26 mouse cellular contexts compared by ENCODE assay signal in the genomic region with DNA sequence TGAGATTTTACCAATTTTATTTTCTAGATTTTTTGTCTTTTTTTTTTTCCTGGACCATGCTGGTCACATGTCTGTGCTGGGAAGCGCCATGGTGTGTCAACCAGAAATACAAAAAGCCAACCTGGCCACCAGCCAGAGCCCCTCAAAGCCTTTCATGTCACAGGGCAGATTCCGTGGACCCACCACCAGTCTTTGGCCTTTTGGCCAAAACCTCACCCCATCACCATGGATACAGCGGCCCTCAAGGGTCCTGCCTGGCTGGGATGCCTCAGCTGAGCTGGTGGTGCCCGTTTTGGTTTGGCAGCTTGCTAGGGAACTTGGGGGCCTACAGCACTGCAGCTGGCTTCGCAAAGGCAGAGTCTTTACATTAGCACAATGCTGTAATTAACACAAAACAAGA. TPM values are rescaled to one million over a fixed set of nuclear protein-coding genes. Genes with fewer than 3 reads are reported as not detected.
DNase-seq lines count a peak whose midpoint lies in the region; ATAC-seq and TF ChIP-seq lines count a peak whose summit lies in the region.
"Had no signal": no experiment of that assay in that cellular context is flagged by ENCODE, and none has a peak within 500 bp of the region (broad histone marks: within the 10 kb centered on the region; RNA-seq: fewer than 3 reads in every experiment).

No protein-coding gene starts in this region.

- no peaks in the 10 kb centered on the region for H3K27me3 ChIP-seq in kidney, adult 2 months (replicated peaks; ENCODE audit: control insufficient read depth, insufficient read depth, low read length)
- H3K27me3 ChIP-seq in forebrain, embryonic 16.5 days (replicated peaks; ENCODE audit: control insufficient read depth, insufficient read depth, low read length), result no peaks in the 10 kb centered on the region
- H3K27me3 ChIP-seq: limb, embryonic 12.5 days; liver, embryonic 15.5 days; Patski; stomach, embryonic 15.5 days had no signal

- WGBS in kidney, adult 2 months, result 71% methylated on average over 5 of the region's 5 CpGs
- WGBS in forebrain, embryonic 16.5 days, result 31% methylated on average over 5 of the region's 5 CpGs

- H3K27ac ChIP-seq in kidney, adult 2 months (ENCODE audit: insufficient read depth, low read depth, low read length), result no peak overlapping the region
- no peak overlapping the region for H3K27ac ChIP-seq in forebrain, embryonic 16.5 days (ENCODE audit: low read length)
- H3K27ac ChIP-seq: embryonic facial prominence, embryonic 10.5 days; kidney, postnatal 0 days; left cerebral cortex, adult 2 months; liver, embryonic 15.5 days; stomach, embryonic 15.5 days had no signal

- no peak overlapping the region for H3K4me2 ChIP-seq in forebrain, embryonic 16.5 days (ENCODE audit: low read length)
- H3K4me2 ChIP-seq: heart, embryonic 11.5 days; limb, embryonic 12.5 days; liver, embryonic 15.5 days; stomach, embryonic 15.5 days had no signal

- peak; percentile 9 for TF ChIP-seq POLR2A in kidney, adult 2 months (IDR thresholded peaks at IDR 0.05; ENCODE audit: low read depth, low read length)

- H3K4me3 ChIP-seq in kidney, adult 2 months (ENCODE audit: insufficient read depth, low read depth, low read length), result no peak overlapping the region
- no peak overlapping the region for H3K4me3 ChIP-seq in forebrain, embryonic 16.5 days (replicated peaks; ENCODE audit: low read length)
- H3K4me3 ChIP-seq: embryonic facial prominence, embryonic 10.5 days; left cerebral cortex, adult 2 months; limb, embryonic 12.5 days; liver, embryonic 15.5 days; megakaryocyte, embryonic 14.5 days; stomach, embryonic 15.5 days had no signal

- no peaks in the 10 kb centered on the region for H3K36me3 ChIP-seq in kidney, adult 2 months (ENCODE audit: control insufficient read depth, insufficient read depth, low read length)
- 0 out of 2 replicates have a peak, but pooled peaks cover 2% of the 10 kb centered on the region for H3K36me3 ChIP-seq in forebrain, embryonic 16.5 days (ENCODE audit: control insufficient read depth, insufficient read depth)
- H3K36me3 ChIP-seq: stomach, embryonic 15.5 days had no signal

- no peak overlapping the region for H3K9ac ChIP-seq in forebrain, embryonic 16.5 days (replicated peaks; ENCODE audit: low read depth, low read length)
- H3K9ac ChIP-seq: limb, embryonic 12.5 days; liver, embryonic 15.5 days; stomach, embryonic 15.5 days had no signal

- H3K9me3 ChIP-seq in forebrain, embryonic 16.5 days (ENCODE audit: control insufficient read depth, low read length), result no peaks in the 10 kb centered on the region
- H3K9me3 ChIP-seq: embryonic facial prominence, embryonic 10.5 days; limb, embryonic 12.5 days; liver, embryonic 15.5 days; megakaryocyte, embryonic 14.5 days; stomach, embryonic 15.5 days had no signal

- DNase-seq in cerebellum, postnatal 10 days, result peak; percentile 61 to 73
- DNase-seq in kidney, adult 2 months, result no peak
- DNase-seq in kidney, postnatal 10 days, result no peak
- peak; percentile 63 for DNase-seq in 3134 (ENCODE audit: extremely low read depth, insufficient read length, low spot score)
- no peak for DNase-seq in yolk sac, embryonic 10.5 days (ENCODE audit: low spot score)
- DNase-seq: adrenal gland, postnatal 25 days; gastrocnemius, postnatal 14 days; lung, postnatal 10 days; spleen, adult 18-20 months; thymus, adult 2 months had no signal

- H3K4me1 ChIP-seq in kidney, adult 2 months (ENCODE audit: control insufficient read depth, insufficient read depth, low read length), result peaks cover 19% of the 10 kb centered on the region
- H3K4me1 ChIP-seq in forebrain, embryonic 16.5 days (replicated peaks; ENCODE audit: control insufficient read depth, insufficient read depth, low read length), result 0 out of 2 replicates have a peak, but pooled peaks cover 3% of the 10 kb centered on the region
- H3K4me1 ChIP-seq: stomach, embryonic 15.5 days had no signal

- no peak for TF ChIP-seq CTCF in kidney, adult 2 months (conservative IDR thresholded peaks at IDR 0.05; ENCODE audit: insufficient read depth, insufficient read length, low read depth, low read length)

- ATAC-seq in cerebellum, adult (ENCODE audit: insufficient number of reproducible peaks, low FRiP score, low TSS enrichment), result no peak
- ATAC-seq in forebrain, embryonic 16.5 days, result 0 out of 2 replicates have a peak, but pooled peaks have one; percentile 32
- no peak for ATAC-seq in monocyte, adult 5-6 weeks (replicated peaks; ENCODE audit: insufficient number of reproducible peaks, low FRiP score, low TSS enrichment, poor library complexity, severe bottlenecking)
- ATAC-seq: activated CD4-positive, CD25-positive, alpha-beta regulatory T cell, adult 4 months; intestine, embryonic 16.5 days; Patski had no signal

RNA-seq across cellular contexts. Expression of a gene that starts 9.8 kb away (rescaled TPM):
- 137 and 139 TPM in 2 replicates for polyA plus RNA-seq in kidney, adult 2 months (2012; rRNA removed)
- 31.4 and 40.7 TPM in 2 replicates for polyA plus RNA-seq in forebrain, embryonic 16.5 days (2015; fragmentation: Nextera tagmentation; extraction: Ambion mirVana)
- 1.1 to 5.5 TPM (median 1.7 TPM) in 3 replicates for total RNA-seq in monocyte, adult 5-6 weeks (2017)

RNA-seq across cellular contexts. Expression of a gene that starts 15.0 kb away (rescaled TPM):
- 19.0 and 19.8 TPM in 2 replicates for polyA plus RNA-seq in kidney, adult 2 months (2012; rRNA removed)
- 36.7 and 42.8 TPM in 2 replicates for polyA plus RNA-seq in forebrain, embryonic 16.5 days (2015; fragmentation: Nextera tagmentation; extraction: Ambion mirVana)
- 31.6 to 57.8 TPM (median 50.1 TPM) in 3 replicates for total RNA-seq in monocyte, adult 5-6 weeks (2017)

RNA-seq across cellular contexts. Expression of a gene that starts 33.6 kb away (rescaled TPM):
- polyA plus RNA-seq in kidney, adult 2 months (2012; rRNA removed), result not detected in 2 replicates
- 11.6 and 19.7 TPM in 2 replicates for polyA plus RNA-seq in forebrain, embryonic 16.5 days (2015; fragmentation: Nextera tagmentation; extraction: Ambion mirVana)
- total RNA-seq in monocyte, adult 5-6 weeks (2017), result not detected in 3 replicates
- total RNA-seq: adrenal gland, postnatal 25 days; gastrocnemius, postnatal 14 days; heart, postnatal 25 days; layer of hippocampus, adult 8-10 months; left cerebral cortex, adult 2 months had no signal
- polyA plus RNA-seq: activated CD4-positive, CD25-positive, alpha-beta regulatory T cell, adult 4 months; liver, embryonic 15.5 days had no signal

Comparison
In these comparisons a context has a peak if more than half of its experiments do, and no peak if none do; other contexts are left out.
1. DNase-seq: peak in cerebellum, postnatal 10 days (2 of 2) and 3134 (single experiment); none in kidney, adult 2 months (single experiment), kidney, postnatal 10 days (single experiment) and yolk sac, embryonic 10.5 days (single experiment).
2. RNA of a gene that starts 33.6 kb away (polyA plus RNA-seq): 11.6 to 19.7 TPM in forebrain, embryonic 16.5 days; not detected in kidney, adult 2 months; every median in the first group is over 10 times any median in the second.